Mouse (Mus musculus) olfactory bulb, adult 2 months (tissue): ENCODE measurements at regions not wholly inside any gene's neighbourhood (a gene's known extent, or its start where the extent isn't known, plus 50 kb on each side); places are given as distances from the start of the nearest gene placed in this dataset.

Experiments used
- H3K27ac ChIP-seq: fragments of 200-500 bp; 2 replicates; pipeline ENCODE4 v1.5.1; 2012; ENCODE audit warnings: low read depth, low read length; ENCODE audit not compliant: insufficient read depth
- H3K4me1 ChIP-seq: fragments of 200-500 bp; 2 replicates; pipeline ENCODE4 v1.6.1; 2012; ENCODE audit warnings: low read length; ENCODE audit not compliant: control insufficient read depth, insufficient read depth
- H3K4me3 ChIP-seq: fragments of 200-500 bp; 2 replicates; pipeline ENCODE4 v1.5.1; 2012; ENCODE audit warnings: mild to moderate bottlenecking, low read depth, low read length, moderate library complexity; ENCODE audit not compliant: insufficient read depth
- CTCF ChIP-seq: fragments of 200-500 bp; IDR thresholded peaks from 2 replicates; pipeline ENCODE4 v1.5.1; 2012; ENCODE audit warnings: low read depth, mild to moderate bottlenecking, low read length, moderate library complexity; ENCODE audit not compliant: insufficient read depth
- POLR2A ChIP-seq: fragments of 200-500 bp; IDR thresholded peaks from 2 replicates; pipeline ENCODE4 v1.6.1; 2012; ENCODE audit warnings: mild to moderate bottlenecking, low read depth, low read length, moderate library complexity; ENCODE audit not compliant: insufficient read depth
- WGBS: fragments of 180-500 bp; shearing (Covaris S2); methylation state at CpG from one replicate; pipeline ENCODE4 v1.1.7; 2018; 5-methylcytosine and 5-hydroxymethylcytosine counted together

DNA sequence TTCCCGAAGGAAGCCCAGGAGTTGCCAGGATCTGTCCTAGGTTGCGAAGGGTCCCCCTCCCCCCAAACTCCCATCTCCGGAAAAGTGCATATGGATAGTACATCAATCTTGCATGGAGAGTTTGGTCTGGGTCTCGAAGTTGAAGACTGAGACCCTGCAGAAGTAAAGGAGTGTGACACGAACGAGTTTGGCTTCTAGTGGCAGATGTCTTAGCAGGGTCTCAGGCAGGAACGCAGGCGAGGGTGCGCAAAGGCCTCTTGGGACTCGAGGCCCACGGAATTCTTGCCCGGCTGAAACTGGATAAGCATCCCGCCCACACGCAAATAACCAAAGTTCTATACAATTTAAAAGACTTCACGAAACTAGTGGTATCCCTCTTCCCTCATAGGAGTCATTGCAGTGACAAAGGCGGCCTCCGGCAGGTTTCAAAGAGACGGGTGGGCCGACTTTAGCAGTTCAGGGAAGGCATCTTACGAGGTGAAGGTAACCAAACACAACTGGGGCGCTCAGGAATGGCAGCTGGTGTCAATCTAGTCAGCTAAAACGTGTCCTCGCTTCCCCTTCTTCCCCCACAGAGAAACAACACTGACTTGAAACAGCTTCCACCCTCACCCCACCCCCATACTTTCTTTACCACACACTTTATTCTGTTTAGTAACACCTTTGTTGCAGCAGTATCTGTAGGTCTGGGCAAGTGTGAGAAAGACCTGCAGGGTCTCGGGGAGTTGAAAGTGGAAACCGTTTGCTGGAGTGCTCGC, 77.4 kb downstream of the Kcnrg start:
- Histone ChIP-seq H3K4me3 (peak overlapping the region; percentile 20; the same call in 1 of the 2 replicates), H3K4me1 (peaks cover 12% of the 10 kb centered on the region), H3K27ac (no peak overlapping the region)
- no peak for TF ChIP-seq CTCF
- TF ChIP-seq POLR2A: no peak
- WGBS: 81% methylated on average over 26 of the region's 26 CpGs

DNA sequence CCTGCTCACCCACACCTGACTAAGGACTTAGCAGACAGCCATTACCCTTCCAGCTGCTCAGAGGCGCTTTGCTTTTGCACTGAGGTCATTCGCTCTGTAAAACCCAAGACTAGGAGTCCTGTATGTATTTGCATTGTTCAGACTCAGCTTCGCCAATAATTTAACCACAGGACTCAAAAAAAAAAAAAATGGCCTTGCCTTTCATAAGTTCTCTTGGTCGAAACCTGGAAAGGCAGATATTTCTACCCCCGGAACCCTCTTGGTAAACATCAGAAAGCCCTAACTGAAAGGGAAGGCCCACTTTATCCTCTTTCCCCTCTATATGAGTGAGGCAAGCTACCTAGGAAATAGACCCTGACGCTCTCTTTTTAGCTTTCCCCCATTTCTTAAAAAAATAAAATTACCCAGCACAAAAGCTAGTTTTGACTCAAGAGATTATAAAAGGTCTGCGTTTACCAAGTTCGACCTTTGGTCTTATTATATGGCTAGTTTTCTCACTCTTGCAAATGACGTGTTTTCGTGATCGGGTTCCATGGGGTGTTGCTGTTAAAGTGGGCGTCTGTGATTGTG, 78.1 kb downstream of the Kcnrg start:
- WGBS: 96% methylated on average over 12 of the region's 12 CpGs
- H3K4me3 ChIP-seq: no peak overlapping the region
- H3K27ac ChIP-seq: no peak overlapping the region
- peaks cover 12% of the 10 kb centered on the region for H3K4me1 ChIP-seq
- no peak for TF ChIP-seq POLR2A
- no peak for TF ChIP-seq CTCF

DNA sequence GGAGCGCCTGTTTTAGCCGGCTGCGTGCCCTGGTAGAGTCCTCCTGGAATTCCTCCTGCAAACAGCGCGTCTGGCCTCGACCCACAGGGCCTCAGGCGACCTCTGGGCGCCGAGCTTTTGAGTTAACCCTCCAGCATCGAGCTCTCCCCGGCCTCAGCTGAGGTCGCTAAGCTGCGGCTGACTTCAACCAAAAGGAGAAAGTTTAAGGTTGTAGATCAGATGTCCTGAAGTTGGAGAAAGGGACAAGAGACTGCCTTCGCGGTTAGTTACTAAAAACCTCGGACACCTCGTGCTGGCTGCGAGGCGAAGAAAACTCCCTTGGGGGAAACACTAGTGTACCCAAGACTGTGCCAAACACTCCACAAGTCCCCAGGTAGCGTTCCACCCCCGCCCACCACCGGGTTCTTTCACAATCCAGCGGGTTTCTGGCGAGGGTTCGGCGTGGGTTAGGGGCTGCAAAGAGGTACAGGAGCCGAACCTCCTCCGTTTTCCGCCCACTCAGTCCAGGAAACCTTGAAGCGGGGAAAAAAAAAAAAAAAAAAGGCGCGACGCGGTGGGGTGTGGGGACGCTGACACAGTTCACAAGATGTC, 78.9 kb downstream of the Kcnrg start:
- no peak overlapping the region for H3K4me3 ChIP-seq
- H3K27ac ChIP-seq: no peak overlapping the region
- TF ChIP-seq POLR2A (no peak), CTCF (no peak)
- 53% methylated on average over 34 of the region's 35 CpGs for WGBS
- H3K4me1 ChIP-seq: peaks cover 12% of the 10 kb centered on the region

DNA sequence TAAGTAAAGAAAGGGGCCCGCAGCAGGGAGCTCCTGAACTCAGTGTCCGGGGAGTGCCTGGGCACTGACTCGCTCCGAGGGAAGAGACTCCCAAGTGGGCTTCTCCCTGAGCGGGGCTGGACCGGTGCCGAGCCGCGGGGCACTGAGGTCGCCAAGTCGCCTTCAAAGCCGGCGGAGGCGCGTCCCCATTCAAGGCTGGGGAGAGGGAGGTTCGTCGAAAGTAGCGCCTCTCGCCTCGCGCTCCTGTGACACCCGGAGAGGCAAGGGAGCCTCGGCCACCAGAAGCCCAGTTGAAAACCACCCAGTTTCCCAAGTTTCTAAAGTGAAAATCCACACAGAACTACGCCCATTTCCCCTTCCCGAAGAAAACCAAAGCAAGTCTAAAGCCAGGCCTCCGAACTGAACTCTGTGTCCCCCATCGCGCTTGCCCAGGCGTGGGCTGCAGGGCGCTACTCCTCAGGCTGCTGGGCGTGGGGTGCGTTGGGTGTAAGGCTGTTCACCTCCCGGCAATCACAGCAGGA, 79.6 kb downstream of the Kcnrg start:
- TF ChIP-seq CTCF (no peak), POLR2A (no peak)
- 1% methylated on average over 33 of the region's 33 CpGs for WGBS
- Histone ChIP-seq H3K27ac (no peak overlapping the region), H3K4me1 (peaks cover 12% of the 10 kb centered on the region), H3K4me3 (peak overlapping the region; percentile 31)

DNA sequence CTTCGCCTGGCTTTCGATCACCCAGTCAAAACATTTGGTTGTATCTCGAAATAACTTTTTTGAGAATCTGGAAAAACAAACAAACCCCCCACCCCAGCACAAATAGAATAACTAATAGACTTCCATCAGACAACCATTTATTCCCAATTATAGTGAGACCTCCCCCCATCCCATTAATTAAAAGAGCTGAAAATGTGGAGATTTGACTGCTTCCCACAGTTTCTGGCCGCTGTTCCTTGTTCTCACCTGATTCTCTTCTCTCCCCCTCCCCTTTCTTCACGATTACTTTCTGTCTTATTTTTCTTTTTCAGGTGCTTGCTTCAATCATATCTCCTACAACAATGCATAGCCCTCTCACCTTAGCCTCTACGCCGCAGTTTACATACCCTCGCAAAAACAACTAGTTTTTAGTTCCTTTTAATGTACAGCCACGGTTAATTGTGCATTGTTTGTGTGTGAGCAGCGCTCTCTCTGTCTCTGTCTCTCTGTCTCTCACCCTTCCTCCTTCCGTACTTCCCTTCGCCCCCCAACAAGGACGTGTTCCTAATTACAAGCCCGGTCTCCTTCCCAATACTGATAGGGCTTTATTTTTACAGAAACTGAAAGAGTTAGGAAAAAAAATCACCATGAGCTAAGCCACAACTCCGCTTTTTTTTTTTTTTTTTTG, 80.2 kb downstream of the Kcnrg start:
- no peak overlapping the region for H3K27ac ChIP-seq
- peaks cover 12% of the 10 kb centered on the region for H3K4me1 ChIP-seq
- no peak for TF ChIP-seq CTCF
- no peak for TF ChIP-seq POLR2A
- peak overlapping the region; percentile 31; the same call in 1 of the 2 replicates for H3K4me3 ChIP-seq
- 9% methylated on average over 15 of the region's 15 CpGs for WGBS

DNA sequence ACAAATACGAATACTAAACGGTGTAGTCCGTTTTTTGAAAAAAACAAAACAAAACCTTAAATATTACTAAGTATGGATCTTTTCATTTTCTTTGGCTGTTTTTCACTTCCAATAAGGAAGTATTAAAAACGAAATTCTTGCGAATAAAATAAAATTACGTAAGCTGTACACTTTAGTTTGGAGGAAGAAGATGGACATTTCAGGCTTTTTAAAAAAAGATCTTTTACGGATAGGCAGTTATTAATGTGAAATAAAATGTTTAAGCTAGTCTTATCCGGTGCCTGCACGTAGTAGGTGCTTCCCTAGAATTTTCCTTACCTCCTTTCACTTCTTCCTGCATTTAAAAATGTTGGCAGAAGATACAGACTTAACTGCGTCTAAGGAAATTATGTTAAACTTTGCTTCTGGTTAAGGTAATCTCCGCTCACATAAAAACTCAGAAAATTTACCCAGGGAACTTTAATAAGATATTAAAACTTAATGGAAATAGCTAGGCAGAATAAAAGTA, 80.8 kb downstream of the Kcnrg start:
- TF ChIP-seq POLR2A: no peak
- no peak for TF ChIP-seq CTCF
- Histone ChIP-seq H3K4me3 (no peak overlapping the region), H3K27ac (no peak overlapping the region), H3K4me1 (peaks cover 12% of the 10 kb centered on the region)
- WGBS: 15% methylated on average over 11 of the region's 11 CpGs

DNA sequence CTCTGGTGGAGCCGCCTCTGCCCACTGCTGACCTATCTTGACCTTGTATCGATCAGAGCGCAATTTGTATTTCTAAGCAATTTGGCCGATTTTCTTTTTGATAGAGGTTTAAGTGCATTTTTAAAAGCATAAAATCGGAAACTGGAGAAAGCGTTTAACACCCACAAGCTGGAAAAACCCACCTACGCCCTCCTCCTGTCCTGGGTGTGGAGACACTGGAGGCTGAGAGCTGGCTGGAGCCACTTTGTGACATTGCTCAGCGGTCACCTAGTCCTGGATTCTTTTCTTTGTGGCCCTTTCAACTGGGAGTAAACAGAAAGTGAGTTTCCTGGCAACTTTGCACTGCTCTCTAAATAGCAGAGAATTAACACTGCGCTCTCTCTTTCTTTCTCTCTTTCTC, 81.4 kb downstream of the Kcnrg start:
- H3K4me3 ChIP-seq: no peak overlapping the region
- no peak overlapping the region for H3K27ac ChIP-seq
- WGBS: 25% methylated on average over 9 of the region's 9 CpGs
- TF ChIP-seq CTCF (no peak), POLR2A (no peak)
- peaks cover 9% of the 10 kb centered on the region for H3K4me1 ChIP-seq

DNA sequence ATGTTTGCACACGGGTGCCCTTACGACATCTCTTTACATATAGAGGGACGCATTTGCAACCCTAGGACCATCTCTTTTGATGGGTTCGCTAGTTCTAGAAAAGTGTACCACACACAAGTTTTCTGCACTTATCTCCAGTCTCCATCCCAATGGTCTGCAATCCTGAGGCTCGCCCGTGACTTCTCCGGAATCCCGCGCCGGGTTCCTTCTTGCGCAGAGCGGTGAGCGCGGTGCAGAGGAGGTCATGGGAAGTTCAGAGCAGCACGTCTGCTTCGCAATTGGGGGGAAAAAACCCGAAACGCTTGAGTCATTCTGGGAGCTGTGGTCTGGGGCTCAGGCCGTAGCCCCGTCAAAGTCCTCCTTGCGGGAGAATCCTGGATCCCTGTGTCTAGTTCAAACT, 82.0 kb downstream of the Kcnrg start:
- Histone ChIP-seq H3K4me1 (peaks cover 6% of the 10 kb centered on the region), H3K27ac (no peak overlapping the region), H3K4me3 (no peak overlapping the region)
- no peak for TF ChIP-seq CTCF
- no peak for TF ChIP-seq POLR2A
- whole genome bisulfite sequencing: 32% methylated on average over 21 of the region's 21 CpGs
